Mouse (Mus musculus): Measurements from ENCODE around the gene Eef2. TPM values are rescaled to one million over a fixed set of nuclear protein-coding genes. Genes with fewer than 3 reads are reported as not detected.
A peak's percentile ranks its signal among the peaks of the same experiment; 100 is the strongest.

Gene Eef2
- polyA plus RNA-seq, 1 experiment = 1,330 TPM

GRCm38 (mm10) chr10:81138131-81138782 is 38.2 kb upstream of the Eef2 start:
- peak overlapping the region; percentile 93 for H3K27ac ChIP-seq (ENCODE audit: insufficient read depth, low read depth, low read length)
- 1% methylated on average over 24 of the region's 24 CpGs for WGBS
- H3K4me1 ChIP-seq (ENCODE audit: control insufficient read depth, insufficient read depth, low read length) = peaks cover 32% of the 10 kb centered on the region
- H3K4me3 ChIP-seq (ENCODE audit: insufficient read depth, low read depth, low read length) = peak overlapping the region; percentile 98
- DNase-seq = no peak
- H3K36me3 ChIP-seq (ENCODE audit: control insufficient read depth, insufficient read depth, low read length) = no peaks in the 10 kb centered on the region
- no peaks in the 10 kb centered on the region for H3K27me3 ChIP-seq (replicated peaks; ENCODE audit: control insufficient read depth, insufficient read depth, low read length)
- TF ChIP-seq CTCF (conservative IDR thresholded peaks at IDR 0.05; ENCODE audit: insufficient read depth, insufficient read length, low read depth, low read length) = no peak
- TF ChIP-seq POLR2A (IDR thresholded peaks at IDR 0.05; ENCODE audit: low read depth, low read length) = no peak

DNA sequence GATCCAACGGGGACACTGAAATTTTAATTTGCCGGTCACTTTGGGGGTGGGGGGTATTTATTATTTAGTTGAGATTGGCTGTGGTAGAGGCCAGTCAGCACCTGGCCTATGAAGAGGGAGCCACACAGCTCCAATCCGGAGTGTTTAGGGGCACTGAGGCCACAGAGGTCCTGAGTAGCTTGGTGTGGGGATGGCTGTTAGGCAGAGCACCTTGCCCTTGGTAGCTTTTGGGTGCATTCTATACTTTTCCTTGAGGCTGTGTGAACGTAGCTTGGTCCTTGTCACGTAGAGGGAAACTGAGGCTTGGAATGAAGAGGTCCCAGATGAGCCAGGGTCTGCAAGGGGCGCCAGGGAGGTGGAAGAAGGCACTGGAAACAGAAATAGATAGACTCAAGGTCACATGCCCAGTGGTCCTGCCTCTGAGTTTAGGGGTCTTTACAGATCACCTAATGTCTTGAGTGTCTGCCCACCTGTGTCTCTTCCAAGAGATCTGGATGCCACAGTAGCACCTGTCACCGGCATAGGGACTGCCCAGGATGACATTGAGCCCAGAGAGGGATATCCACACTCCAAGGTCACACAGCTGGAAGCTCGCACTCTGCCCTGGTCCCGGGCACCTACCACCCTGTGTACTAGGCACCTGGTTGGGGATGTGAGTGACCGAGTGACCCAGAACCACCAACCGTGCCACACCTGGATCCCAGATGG is 37.5 kb upstream of the Eef2 start:
- no peak for DNase-seq
- peak overlapping the region; percentile 98 for H3K4me3 ChIP-seq (ENCODE audit: insufficient read depth, low read depth, low read length)
- 31% methylated on average over 11 of the region's 11 CpGs for WGBS
- H3K27me3 ChIP-seq (replicated peaks; ENCODE audit: control insufficient read depth, insufficient read depth, low read length) = no peaks in the 10 kb centered on the region
- no peaks in the 10 kb centered on the region for H3K36me3 ChIP-seq (ENCODE audit: control insufficient read depth, insufficient read depth, low read length)
- peaks cover 30% of the 10 kb centered on the region for H3K4me1 ChIP-seq (ENCODE audit: control insufficient read depth, insufficient read depth, low read length)
- TF ChIP-seq CTCF (conservative IDR thresholded peaks at IDR 0.05; ENCODE audit: insufficient read depth, insufficient read length, low read depth, low read length) (no peak), POLR2A (IDR thresholded peaks at IDR 0.05; ENCODE audit: low read depth, low read length) (no peak)
- no peak overlapping the region for H3K27ac ChIP-seq (ENCODE audit: insufficient read depth, low read depth, low read length)

DNA sequence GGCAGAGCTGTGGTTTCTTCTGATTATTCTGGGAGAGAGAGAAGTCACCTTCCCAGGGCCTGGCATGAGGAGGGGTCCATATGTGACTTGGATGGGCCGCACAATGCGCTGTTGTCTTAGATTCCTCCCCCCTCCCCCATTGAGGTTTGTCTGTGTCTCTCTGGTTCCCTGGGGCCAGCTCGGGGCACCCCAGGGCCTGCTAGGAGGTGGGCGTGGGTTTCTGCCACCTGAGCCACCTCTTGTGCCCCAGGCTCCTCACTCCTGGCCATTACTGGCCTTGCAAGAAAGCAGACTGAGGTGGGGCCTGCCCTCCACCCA is 36.9 kb upstream of the Eef2 start:
- 59% methylated on average over 4 of the region's 4 CpGs for WGBS
- Histone ChIP-seq H3K4me3 (ENCODE audit: insufficient read depth, low read depth, low read length) (no peak overlapping the region), H3K27ac (ENCODE audit: insufficient read depth, low read depth, low read length) (no peak overlapping the region)

DNA sequence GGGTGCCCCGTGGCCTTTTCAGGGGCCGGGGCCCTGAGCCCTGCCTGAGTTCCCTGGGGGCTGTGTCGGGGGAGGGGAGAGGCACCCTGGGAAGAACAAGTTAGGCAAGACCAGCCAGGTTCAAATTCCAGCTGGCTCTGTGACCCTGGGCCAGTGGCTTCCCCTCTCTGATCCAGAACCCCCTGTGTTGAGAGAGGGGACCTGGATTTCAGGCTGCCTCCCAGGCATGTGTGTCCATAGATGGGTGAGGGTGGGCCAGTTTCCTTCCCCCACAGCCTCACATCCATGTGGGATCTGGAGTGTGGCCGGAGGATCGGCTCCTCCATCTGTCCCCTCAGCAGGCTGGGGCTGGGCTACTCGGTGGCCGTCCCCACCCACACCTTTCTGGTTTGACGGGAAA is 36.4 kb upstream of the Eef2 start:
- H3K36me3 ChIP-seq (ENCODE audit: control insufficient read depth, insufficient read depth, low read length) = peaks cover 5% of the 10 kb centered on the region; the same call in 1 of the 2 replicates
- H3K4me1 ChIP-seq (ENCODE audit: control insufficient read depth, insufficient read depth, low read length) = peaks cover 24% of the 10 kb centered on the region
- no peak for DNase-seq
- H3K27me3 ChIP-seq (replicated peaks; ENCODE audit: control insufficient read depth, insufficient read depth, low read length) = no peaks in the 10 kb centered on the region
- no peak overlapping the region for H3K27ac ChIP-seq (ENCODE audit: insufficient read depth, low read depth, low read length)
- 22% methylated on average over 8 of the region's 8 CpGs for WGBS
- TF ChIP-seq CTCF (conservative IDR thresholded peaks at IDR 0.05; ENCODE audit: insufficient read depth, insufficient read length, low read depth, low read length) = no peak
- TF ChIP-seq POLR2A (IDR thresholded peaks at IDR 0.05; ENCODE audit: low read depth, low read length) = no peak
- no peak overlapping the region for H3K4me3 ChIP-seq (ENCODE audit: insufficient read depth, low read depth, low read length)

More for the DNA sequence above, 36.9 kb upstream of the Eef2 start:
- no peaks in the 10 kb centered on the region for H3K27me3 ChIP-seq (replicated peaks; ENCODE audit: control insufficient read depth, insufficient read depth, low read length)
- H3K4me1 ChIP-seq (ENCODE audit: control insufficient read depth, insufficient read depth, low read length) = peaks cover 28% of the 10 kb centered on the region
- DNase-seq = no peak
- TF ChIP-seq POLR2A (IDR thresholded peaks at IDR 0.05; ENCODE audit: low read depth, low read length) = no peak
- TF ChIP-seq CTCF (conservative IDR thresholded peaks at IDR 0.05; ENCODE audit: insufficient read depth, insufficient read length, low read depth, low read length) = no peak
- peaks cover 2% of the 10 kb centered on the region; the same call in 1 of the 2 replicates for H3K36me3 ChIP-seq (ENCODE audit: control insufficient read depth, insufficient read depth, low read length)

DNA sequence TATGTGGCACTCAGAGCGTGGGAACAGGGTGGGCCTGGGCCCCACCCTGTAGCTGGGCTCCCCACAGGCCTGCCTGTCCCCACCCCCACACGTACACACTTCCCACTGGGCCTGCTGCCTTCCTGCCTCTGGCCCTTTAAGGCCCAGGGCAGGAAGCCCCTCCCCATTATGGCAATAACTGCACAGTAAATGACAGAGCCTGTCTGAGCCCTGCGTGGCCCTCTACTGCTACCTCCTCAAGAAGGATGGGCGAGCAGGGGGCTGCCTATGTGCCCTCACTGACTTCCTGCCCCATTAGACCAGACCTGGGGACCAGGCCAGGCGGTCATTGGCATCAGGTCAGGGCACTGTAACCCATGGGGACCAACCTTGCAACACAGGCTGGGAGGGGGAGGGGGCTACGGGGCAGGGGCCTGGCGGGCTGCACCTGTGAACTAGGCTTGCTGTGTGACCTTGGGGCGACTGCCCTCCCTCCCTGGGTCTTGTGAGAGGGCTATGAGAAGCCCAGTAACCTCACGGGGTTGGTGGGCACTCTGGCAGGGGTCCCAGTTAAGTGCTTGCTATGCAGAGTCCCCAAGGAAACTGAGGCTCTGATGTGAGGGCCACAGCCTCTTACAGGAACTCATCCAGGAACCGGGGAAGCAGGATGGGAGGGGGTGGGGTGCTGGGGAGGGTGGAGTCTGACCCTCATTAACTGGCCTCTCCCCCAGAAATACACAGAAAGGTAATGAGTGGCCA is 35.5 kb upstream of the Eef2 start:
- DNase-seq = peak; percentile 43
- Histone ChIP-seq H3K27ac (ENCODE audit: insufficient read depth, low read depth, low read length) (no peak overlapping the region), H3K36me3 (ENCODE audit: control insufficient read depth, insufficient read depth, low read length) (peaks cover 5% of the 10 kb centered on the region; the same call in 1 of the 2 replicates), H3K4me1 (ENCODE audit: control insufficient read depth, insufficient read depth, low read length) (peaks cover 22% of the 10 kb centered on the region), H3K4me3 (ENCODE audit: insufficient read depth, low read depth, low read length) (peak overlapping the region; percentile 20; the same call in 1 of the 2 replicates), H3K27me3 (replicated peaks; ENCODE audit: control insufficient read depth, insufficient read depth, low read length) (no peaks in the 10 kb centered on the region)
- TF ChIP-seq POLR2A (IDR thresholded peaks at IDR 0.05; ENCODE audit: low read depth, low read length) (no peak), CTCF (conservative IDR thresholded peaks at IDR 0.05; ENCODE audit: insufficient read depth, insufficient read length, low read depth, low read length) (no peak)
- WGBS = 30% methylated on average over 10 of the region's 10 CpGs

DNA sequence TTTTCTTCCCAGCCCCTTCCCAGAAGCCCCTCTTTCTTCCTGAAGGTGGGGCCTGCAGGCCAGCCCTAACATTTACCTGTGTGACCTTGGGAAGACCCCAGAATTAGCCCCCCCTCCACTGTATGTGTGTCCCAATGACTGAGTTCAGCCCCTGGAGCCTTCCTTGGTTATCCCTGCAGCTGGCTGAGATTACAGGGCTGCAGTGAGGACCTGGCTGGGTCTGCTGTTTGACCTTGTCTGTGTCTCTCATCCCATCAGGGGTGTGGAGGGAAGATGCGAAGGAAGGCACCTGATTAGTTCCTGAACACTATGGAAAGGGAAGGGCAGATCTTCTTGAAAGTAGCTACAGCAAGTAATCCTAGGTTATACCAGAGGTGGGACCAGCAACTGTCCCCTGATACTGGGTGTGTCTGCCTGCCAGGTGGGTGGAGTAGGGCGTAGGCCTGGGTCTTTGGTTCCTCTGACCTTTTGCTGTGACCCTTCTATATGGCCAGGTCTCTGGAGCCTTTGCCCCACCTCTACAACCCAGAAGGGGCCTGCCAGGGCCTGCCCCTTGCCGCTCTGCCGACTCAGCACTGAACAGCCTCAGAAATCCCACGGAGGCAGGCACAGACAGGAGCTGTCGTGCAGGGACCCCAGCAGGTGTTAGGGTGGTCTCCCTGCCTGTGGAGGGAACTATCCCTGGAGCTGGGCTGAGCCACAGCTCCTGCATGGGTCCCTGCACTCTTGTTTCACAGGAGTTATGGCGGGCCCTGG is 34.8 kb upstream of the Eef2 start:
- peaks cover 22% of the 10 kb centered on the region for H3K4me1 ChIP-seq (ENCODE audit: control insufficient read depth, insufficient read depth, low read length)
- H3K4me3 ChIP-seq (ENCODE audit: insufficient read depth, low read depth, low read length) = no peak overlapping the region

More for the DNA sequence above, 34.8 kb upstream of the Eef2 start:
- WGBS = 75% methylated on average over 7 of the region's 7 CpGs
- TF ChIP-seq POLR2A (IDR thresholded peaks at IDR 0.05; ENCODE audit: low read depth, low read length) = no peak
- no peak for TF ChIP-seq CTCF (conservative IDR thresholded peaks at IDR 0.05; ENCODE audit: insufficient read depth, insufficient read length, low read depth, low read length)
- DNase-seq = no peak
- Histone ChIP-seq H3K36me3 (ENCODE audit: control insufficient read depth, insufficient read depth, low read length) (peaks cover 5% of the 10 kb centered on the region; the same call in 1 of the 2 replicates), H3K27ac (ENCODE audit: insufficient read depth, low read depth, low read length) (no peak overlapping the region), H3K27me3 (replicated peaks; ENCODE audit: control insufficient read depth, insufficient read depth, low read length) (no peaks in the 10 kb centered on the region)

All from kidney, adult 2 months (tissue).